Mouse (Mus musculus): ENCODE results near the gene Fgfr2. TPM values are rescaled to one million over a fixed set of nuclear protein-coding genes. Genes with fewer than 3 reads are reported as not detected.

Fgfr2 gene
- polyA plus RNA-seq, 1 experiment, result 12.0 TPM

- H3K4me3 ChIP-seq (ENCODE audit: insufficient read depth, low read depth, low read length), result no peak overlapping the region
- H3K4me1 ChIP-seq (ENCODE audit: control insufficient read depth, insufficient read depth, insufficient read length, low read length), result no peaks in the 10 kb centered on the region
Measured at GRCm38 (mm10) chr7:131297151-131297550, 1826.0 kb downstream of the Fgfr2 start.

GRCm38 (mm10) chr7:131265851-131266250 is 1857.3 kb downstream of the Fgfr2 start:
- Histone ChIP-seq H3K27ac (replicated peaks; ENCODE audit: low read depth, low read length) (no peak overlapping the region), H3K4me1 (ENCODE audit: control insufficient read depth, insufficient read depth, insufficient read length, low read length) (no peaks in the 10 kb centered on the region), H3K4me3 (ENCODE audit: insufficient read depth, low read depth, low read length) (no peak overlapping the region)

More at GRCm38 (mm10) chr7:131297151-131297550, 1826.0 kb downstream of the Fgfr2 start:
- H3K27ac ChIP-seq (replicated peaks; ENCODE audit: low read depth, low read length), result no peak overlapping the region

- no peak overlapping the region for H3K4me3 ChIP-seq (ENCODE audit: insufficient read depth, low read depth, low read length)
- no peaks in the 10 kb centered on the region for H3K4me1 ChIP-seq (ENCODE audit: control insufficient read depth, insufficient read depth, insufficient read length, low read length)
- H3K27ac ChIP-seq (replicated peaks; ENCODE audit: low read depth, low read length), result no peak overlapping the region
Measured at GRCm38 (mm10) chr7:131264251-131264650, 1858.9 kb downstream of the Fgfr2 start.

GRCm38 (mm10) chr7:131260946-131261345 is 1862.2 kb downstream of the Fgfr2 start:
- no peaks in the 10 kb centered on the region for H3K4me1 ChIP-seq (ENCODE audit: control insufficient read depth, insufficient read depth, insufficient read length, low read length)
- H3K27ac ChIP-seq (replicated peaks; ENCODE audit: low read depth, low read length), result no peak overlapping the region
- no peak overlapping the region for H3K4me3 ChIP-seq (ENCODE audit: insufficient read depth, low read depth, low read length)

GRCm38 (mm10) chr7:131257309-131257708 is 1865.8 kb downstream of the Fgfr2 start:
- no peaks in the 10 kb centered on the region for H3K4me1 ChIP-seq (ENCODE audit: control insufficient read depth, insufficient read depth, insufficient read length, low read length)
- H3K27ac ChIP-seq (replicated peaks; ENCODE audit: low read depth, low read length), result no peak overlapping the region
- H3K4me3 ChIP-seq (ENCODE audit: insufficient read depth, low read depth, low read length), result no peak overlapping the region

- H3K27ac ChIP-seq (replicated peaks; ENCODE audit: low read depth, low read length), result no peak overlapping the region
- no peak overlapping the region for H3K4me3 ChIP-seq (ENCODE audit: insufficient read depth, low read depth, low read length)
- no peaks in the 10 kb centered on the region for H3K4me1 ChIP-seq (ENCODE audit: control insufficient read depth, insufficient read depth, insufficient read length, low read length)
Measured at GRCm38 (mm10) chr7:131256841-131257240, 1866.3 kb downstream of the Fgfr2 start.

- H3K27ac ChIP-seq (replicated peaks; ENCODE audit: low read depth, low read length), result no peak overlapping the region
- H3K4me3 ChIP-seq (ENCODE audit: insufficient read depth, low read depth, low read length), result no peak overlapping the region
- no peaks in the 10 kb centered on the region for H3K4me1 ChIP-seq (ENCODE audit: control insufficient read depth, insufficient read depth, insufficient read length, low read length)
Measured at GRCm38 (mm10) chr7:131244993-131245392, 1878.2 kb downstream of the Fgfr2 start.

- Histone ChIP-seq H3K4me1 (ENCODE audit: control insufficient read depth, insufficient read depth, insufficient read length, low read length) (no peaks in the 10 kb centered on the region), H3K27ac (replicated peaks; ENCODE audit: low read depth, low read length) (no peak overlapping the region), H3K4me3 (ENCODE audit: insufficient read depth, low read depth, low read length) (no peak overlapping the region)
Measured at GRCm38 (mm10) chr7:131236091-131236490, 1887.1 kb downstream of the Fgfr2 start.

- Histone ChIP-seq H3K4me3 (ENCODE audit: insufficient read depth, low read depth, low read length) (no peak overlapping the region), H3K4me1 (ENCODE audit: control insufficient read depth, insufficient read depth, insufficient read length, low read length) (no peaks in the 10 kb centered on the region), H3K27ac (replicated peaks; ENCODE audit: low read depth, low read length) (no peak overlapping the region)
Measured at GRCm38 (mm10) chr7:131223086-131223485, 1900.1 kb downstream of the Fgfr2 start.

- Histone ChIP-seq H3K27ac (replicated peaks; ENCODE audit: low read depth, low read length) (no peak overlapping the region), H3K4me3 (ENCODE audit: insufficient read depth, low read depth, low read length) (no peak overlapping the region), H3K4me1 (ENCODE audit: control insufficient read depth, insufficient read depth, insufficient read length, low read length) (no peaks in the 10 kb centered on the region)
Measured at GRCm38 (mm10) chr7:131187996-131188395, 1935.2 kb downstream of the Fgfr2 start.

- Histone ChIP-seq H3K4me1 (ENCODE audit: control insufficient read depth, insufficient read depth, insufficient read length, low read length) (no peaks in the 10 kb centered on the region), H3K4me3 (ENCODE audit: insufficient read depth, low read depth, low read length) (no peak overlapping the region), H3K27ac (replicated peaks; ENCODE audit: low read depth, low read length) (no peak overlapping the region)
Measured at GRCm38 (mm10) chr7:131187047-131187446, 1936.1 kb downstream of the Fgfr2 start.

GRCm38 (mm10) chr7:131184339-131184738 is 1938.8 kb downstream of the Fgfr2 start:
- H3K4me1 ChIP-seq (ENCODE audit: control insufficient read depth, insufficient read depth, insufficient read length, low read length), result no peaks in the 10 kb centered on the region
- no peak overlapping the region for H3K4me3 ChIP-seq (ENCODE audit: insufficient read depth, low read depth, low read length)
- H3K27ac ChIP-seq (replicated peaks; ENCODE audit: low read depth, low read length), result no peak overlapping the region

GRCm38 (mm10) chr7:131182685-131183084 is 1940.5 kb downstream of the Fgfr2 start:
- no peaks in the 10 kb centered on the region for H3K4me1 ChIP-seq (ENCODE audit: control insufficient read depth, insufficient read depth, insufficient read length, low read length)
- H3K4me3 ChIP-seq (ENCODE audit: insufficient read depth, low read depth, low read length), result no peak overlapping the region

GRCm38 (mm10) chr7:131174121-131174520 is 1949.0 kb downstream of the Fgfr2 start, which contains the start of gene 5430419D17Rik:
Gene 5430419D17Rik, plus strand, starts transcription at chr7:131174402.
- Histone ChIP-seq H3K4me3 (ENCODE audit: insufficient read depth, low read depth, low read length) (no peak within 1 kb of the TSS), H3K4me1 (ENCODE audit: control insufficient read depth, insufficient read depth, insufficient read length, low read length) (no peaks in the 10 kb centered on the region), H3K27ac (replicated peaks; ENCODE audit: low read depth, low read length) (no peak within 1 kb of the TSS)

More at GRCm38 (mm10) chr7:131182685-131183084, 1940.5 kb downstream of the Fgfr2 start:
- no peak overlapping the region for H3K27ac ChIP-seq (replicated peaks; ENCODE audit: low read depth, low read length)

GRCm38 (mm10) chr7:131169099-131169498 is 1954.1 kb downstream of the Fgfr2 start:
- no peaks in the 10 kb centered on the region for H3K4me1 ChIP-seq (ENCODE audit: control insufficient read depth, insufficient read depth, insufficient read length, low read length)
- no peak overlapping the region for H3K4me3 ChIP-seq (ENCODE audit: insufficient read depth, low read depth, low read length)
- no peak overlapping the region for H3K27ac ChIP-seq (replicated peaks; ENCODE audit: low read depth, low read length)

- H3K4me1 ChIP-seq (ENCODE audit: control insufficient read depth, insufficient read depth, insufficient read length, low read length), result no peaks in the 10 kb centered on the region
- H3K27ac ChIP-seq (replicated peaks; ENCODE audit: low read depth, low read length), result no peak overlapping the region
- H3K4me3 ChIP-seq (ENCODE audit: insufficient read depth, low read depth, low read length), result no peak overlapping the region
Measured at GRCm38 (mm10) chr7:131167771-131168170, 1955.4 kb downstream of the Fgfr2 start.

GRCm38 (mm10) chr7:131162251-131162650 is 1960.9 kb downstream of the Fgfr2 start:
- Histone ChIP-seq H3K4me1 (ENCODE audit: control insufficient read depth, insufficient read depth, insufficient read length, low read length) (no peaks in the 10 kb centered on the region), H3K4me3 (ENCODE audit: insufficient read depth, low read depth, low read length) (no peak overlapping the region), H3K27ac (replicated peaks; ENCODE audit: low read depth, low read length) (no peak overlapping the region)
